Mouse (Mus musculus): ENCODE measurements around the gene Castor1. TPM values are rescaled to one million over a fixed set of nuclear protein-coding genes. Genes with fewer than 3 reads are reported as not detected.

Castor1 gene
- total RNA-seq, 2 experiments from 2014 or later: 4.0 to 4.6 TPM

DNA sequence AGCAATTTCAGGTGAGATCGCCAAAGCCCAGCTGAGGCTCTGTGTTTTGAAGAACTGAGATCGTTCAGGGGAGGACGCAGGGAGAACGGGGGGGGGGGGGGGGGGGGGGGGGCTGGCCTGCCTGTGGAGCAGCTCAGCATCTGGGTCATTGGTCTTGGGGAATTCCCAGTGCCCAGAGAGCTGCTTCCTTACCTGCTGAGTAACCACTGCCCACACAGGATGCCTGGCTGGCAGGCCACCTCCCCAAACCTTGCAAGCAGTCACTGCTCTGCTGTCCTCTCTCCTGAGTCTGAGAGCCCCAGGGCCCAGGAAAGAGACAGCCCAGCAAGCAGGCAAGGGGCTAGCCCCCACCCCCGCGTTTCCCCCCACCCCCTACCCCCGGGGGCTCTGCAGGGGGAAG lies 44.8 kb downstream of the Castor1 start:
- DNase-seq: no peak

DNA sequence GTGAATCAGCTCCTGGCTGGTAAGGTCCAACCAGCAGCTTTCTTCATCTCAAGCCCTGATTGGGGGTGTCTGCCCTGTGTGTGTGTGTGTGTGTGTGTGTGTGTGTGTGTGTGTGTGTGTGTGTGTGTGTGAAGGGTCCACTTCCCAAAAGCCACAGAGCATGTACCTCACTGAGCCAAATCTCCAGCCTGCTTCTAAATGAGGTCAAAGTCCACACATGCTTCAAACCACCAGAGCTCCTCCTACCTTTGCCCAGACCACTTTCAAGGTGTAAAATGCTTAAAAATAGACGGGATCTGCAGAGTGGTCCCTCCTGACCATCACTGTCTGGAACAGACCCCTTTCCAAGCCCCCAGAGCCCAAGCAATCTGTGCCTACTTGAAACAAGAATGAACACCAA lies 45.3 kb downstream of the Castor1 start:
- DNase-seq: no peak

DNA sequence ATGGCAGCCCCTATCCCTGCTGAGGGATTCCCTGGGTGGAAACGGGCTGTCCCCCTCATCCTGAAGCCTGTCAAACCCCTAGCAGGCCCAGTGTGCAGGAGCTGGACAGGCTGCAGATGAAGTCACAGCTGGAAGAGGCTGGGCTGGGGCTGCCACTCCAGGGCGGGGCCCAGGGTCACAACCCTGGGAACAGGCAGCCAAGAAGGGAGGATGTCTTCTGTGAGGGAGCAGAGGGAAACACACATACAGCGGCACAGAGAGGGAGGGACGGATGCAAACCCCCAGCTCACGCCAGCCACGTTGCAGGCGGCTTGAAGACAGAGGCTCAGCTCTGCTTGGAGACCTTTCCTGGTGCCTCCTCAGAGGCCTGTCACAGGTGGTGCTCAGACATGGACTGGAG lies 46.0 kb downstream of the Castor1 start:
- DNase-seq: peak in 1 of 2 experiments; percentile 37

DNA sequence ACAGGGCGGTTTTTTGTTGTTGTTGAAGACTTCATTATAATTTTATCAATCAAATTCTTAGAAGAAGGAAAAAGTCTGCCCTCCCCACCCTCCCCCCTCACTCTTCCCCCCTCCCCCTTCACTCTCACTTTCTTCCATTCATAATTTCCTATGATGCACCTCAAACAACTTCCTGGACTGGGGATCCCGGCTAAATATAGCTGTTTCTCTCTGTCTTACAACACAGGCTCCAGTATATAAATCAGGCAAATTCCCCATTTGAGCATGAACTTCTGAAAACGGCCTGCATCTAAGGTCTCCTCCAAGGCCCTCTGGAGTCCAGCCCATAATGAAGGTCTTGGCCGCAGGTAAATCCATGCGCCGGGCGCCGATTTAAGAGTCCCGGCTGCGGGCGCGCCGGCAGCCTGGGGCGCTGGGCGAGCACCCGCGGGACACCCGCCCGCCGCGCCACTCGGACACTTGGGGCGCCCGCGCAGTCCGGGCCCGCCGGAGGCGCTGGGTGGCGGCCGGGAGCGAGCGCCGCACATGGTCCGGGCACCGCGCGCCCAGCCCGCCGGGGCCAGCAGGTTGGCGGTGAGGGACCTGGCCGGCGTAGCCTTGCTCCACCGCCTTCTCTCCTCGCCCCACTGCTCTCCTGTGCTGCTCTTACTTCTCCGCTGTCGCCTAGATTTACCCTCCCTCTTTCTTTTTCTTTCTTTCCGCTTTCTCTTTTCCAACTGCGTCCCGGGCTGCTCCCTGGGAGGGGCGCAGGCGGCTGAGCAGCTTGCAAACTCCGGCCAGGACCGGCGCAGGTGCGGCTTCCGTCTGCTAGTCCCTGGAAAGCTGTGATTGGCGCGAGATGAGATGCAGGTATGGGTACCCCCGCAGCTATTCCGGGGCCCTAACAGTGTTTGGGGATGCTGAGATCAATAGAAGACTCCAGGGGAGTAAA lies 48.5 kb downstream of the Castor1 start:
- DNase-seq: peak; percentile 75 to 86

DNA sequence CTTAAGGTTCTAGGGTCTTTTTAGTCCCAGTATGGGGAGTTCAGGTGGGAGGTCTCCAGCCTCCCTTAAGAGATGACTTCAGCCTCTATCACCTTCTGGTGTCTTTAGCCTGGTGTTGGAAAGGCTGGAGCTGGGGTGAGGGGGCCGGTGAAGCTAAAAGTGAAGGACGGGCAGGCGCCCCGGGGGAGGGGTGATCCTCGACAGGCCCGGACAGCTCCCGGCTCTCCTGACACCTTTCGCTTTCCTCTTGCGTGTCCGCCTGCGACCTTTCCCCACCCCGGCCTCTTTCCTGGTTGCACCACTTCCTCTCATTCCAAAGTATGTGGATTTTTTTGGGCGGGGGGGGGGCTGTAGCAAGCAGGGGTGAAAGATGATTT lies 49.2 kb downstream of the Castor1 start:
- no peak for DNase-seq

DNA sequence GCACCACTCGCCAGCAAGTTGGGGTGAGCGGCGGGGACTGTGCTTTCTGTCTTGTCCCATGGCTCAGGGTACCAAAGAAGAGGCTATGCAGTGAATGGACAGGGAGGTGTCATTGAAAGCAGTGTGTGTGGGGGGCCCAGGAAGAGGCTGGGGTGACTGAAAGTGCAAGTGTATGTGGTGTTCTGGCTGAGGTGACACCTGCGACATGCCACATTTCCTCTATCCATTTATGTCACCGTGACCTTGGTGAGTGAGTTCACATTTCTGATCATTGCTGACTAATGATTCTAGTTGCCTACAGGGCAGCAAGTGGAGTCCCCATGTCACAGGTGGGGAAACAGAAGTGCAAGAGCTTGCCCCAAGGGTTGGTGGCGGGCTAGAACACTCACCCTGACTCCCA lies 50.5 kb downstream of the Castor1 start:
- no peak for DNase-seq

DNA sequence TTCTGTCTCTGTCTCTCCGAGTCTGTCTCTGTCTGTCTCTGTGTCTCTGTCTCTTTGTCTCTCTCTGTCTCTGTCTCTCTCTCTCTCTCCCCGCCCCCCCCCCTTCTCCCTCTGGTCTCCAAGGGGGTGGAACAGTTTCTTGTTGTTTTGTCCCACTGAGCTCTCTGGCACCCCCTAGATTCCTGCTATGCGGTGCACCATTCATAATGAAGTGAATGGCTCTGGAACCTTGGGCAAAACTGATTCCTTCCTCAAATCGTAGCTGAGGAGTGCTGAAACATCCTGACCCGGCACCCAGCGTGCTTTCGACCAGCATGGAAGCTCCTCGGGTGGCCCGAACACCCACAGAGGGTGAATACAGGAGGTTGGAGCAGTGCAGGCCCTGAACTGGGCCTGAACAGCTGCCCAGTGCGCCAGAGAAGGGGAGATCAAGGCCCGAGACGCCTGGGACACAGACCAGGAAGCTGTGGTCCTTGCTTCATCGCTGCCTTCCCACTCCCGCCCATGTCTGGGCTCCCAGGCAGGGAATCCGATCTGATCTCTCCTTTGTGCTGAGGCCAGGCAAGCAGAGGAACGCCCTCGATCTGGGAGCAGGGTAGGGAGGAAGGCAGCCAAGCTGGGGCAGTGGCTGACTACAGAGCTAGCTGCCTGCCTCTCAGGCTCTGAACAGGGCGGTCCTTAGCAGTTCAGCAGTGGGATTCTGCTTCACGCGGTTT lies 52.9 kb downstream of the Castor1 start:
- DNase-seq: peak in 1 of 2 experiments; percentile 28

DNA sequence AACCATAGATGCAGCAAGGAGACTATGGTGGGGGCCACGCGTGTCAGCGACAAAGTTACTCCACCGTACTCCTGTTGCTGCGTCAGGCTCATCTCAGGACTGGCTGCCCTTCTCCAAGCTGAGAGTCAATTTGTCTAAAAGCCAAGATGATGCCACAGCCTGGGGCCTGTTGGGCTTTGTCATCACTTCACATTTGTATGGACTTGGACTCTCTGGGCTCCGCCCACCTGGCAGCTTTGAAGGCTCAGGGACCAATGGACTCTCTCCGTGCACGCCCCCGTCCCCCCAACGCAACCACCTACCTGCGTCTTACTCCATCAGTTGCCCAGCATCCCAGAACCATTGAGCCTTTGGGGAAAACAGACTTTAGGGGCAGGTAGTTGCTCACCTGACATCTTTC lies 53.5 kb downstream of the Castor1 start:
- DNase-seq: no peak

Other genes starting within 250 kb of the Castor1 start
- gene 4930556J24Rik, start 241.4 kb upstream of the Castor1 start, total RNA-seq (2021): not detected
- under 1 TPM in 1 of 2 experiments, not detected in 1; 0.20 TPM for gene Gal3st1, start 234.6 kb upstream of the Castor1 start, total RNA-seq (2021)
- gene Sec14l4, start 186.8 kb upstream of the Castor1 start, total RNA-seq (2021): 1 to 10 TPM; 1.7 to 6.7 TPM
- not detected for gene Sec14l3, start 153.4 kb upstream of the Castor1 start, total RNA-seq (2021)
- 10 to 100 TPM; 22.2 to 22.3 TPM for gene Mtfp1, start 122.8 kb upstream of the Castor1 start, total RNA-seq (2021)
- gene Sec14l2, start 94.8 kb upstream of the Castor1 start, total RNA-seq (2021): 1 to 10 TPM; 1.3 to 1.5 TPM
- gene Rnf215, start 83.0 kb upstream of the Castor1 start, total RNA-seq (2021): 10 to 100 TPM; 24.7 to 24.9 TPM
- 10 to 100 TPM in 1 of 2 experiments, 1 to 10 TPM in 1; 7.3 to 11.6 TPM for gene Ccdc157, start 57.9 kb upstream of the Castor1 start, total RNA-seq (2021)
- gene Sf3a1, start 57.9 kb upstream of the Castor1 start, total RNA-seq (2021): 10 to 100 TPM; 43.6 to 60.1 TPM
- gene Tbc1d10a, start 31.4 kb upstream of the Castor1 start, total RNA-seq (2021): 10 to 100 TPM; 14.6 to 24.3 TPM
- gene Osm, start 18.2 kb downstream of the Castor1 start, total RNA-seq (2021): under 1 TPM in 1 of 2 experiments, not detected in 1; 0.26 TPM
- gene Lif, start 39.3 kb downstream of the Castor1 start, total RNA-seq (2021): under 1 TPM; 0.10 to 0.56 TPM
- under 1 TPM; 0.40 to 0.86 TPM for gene Hormad2, start 222.9 kb downstream of the Castor1 start, total RNA-seq (2021)

Measured in adrenal gland, postnatal 36 days (tissue).